Mouse (Mus musculus): ENCODE data around the gene Zfx.

The Zfx gene

DNA sequence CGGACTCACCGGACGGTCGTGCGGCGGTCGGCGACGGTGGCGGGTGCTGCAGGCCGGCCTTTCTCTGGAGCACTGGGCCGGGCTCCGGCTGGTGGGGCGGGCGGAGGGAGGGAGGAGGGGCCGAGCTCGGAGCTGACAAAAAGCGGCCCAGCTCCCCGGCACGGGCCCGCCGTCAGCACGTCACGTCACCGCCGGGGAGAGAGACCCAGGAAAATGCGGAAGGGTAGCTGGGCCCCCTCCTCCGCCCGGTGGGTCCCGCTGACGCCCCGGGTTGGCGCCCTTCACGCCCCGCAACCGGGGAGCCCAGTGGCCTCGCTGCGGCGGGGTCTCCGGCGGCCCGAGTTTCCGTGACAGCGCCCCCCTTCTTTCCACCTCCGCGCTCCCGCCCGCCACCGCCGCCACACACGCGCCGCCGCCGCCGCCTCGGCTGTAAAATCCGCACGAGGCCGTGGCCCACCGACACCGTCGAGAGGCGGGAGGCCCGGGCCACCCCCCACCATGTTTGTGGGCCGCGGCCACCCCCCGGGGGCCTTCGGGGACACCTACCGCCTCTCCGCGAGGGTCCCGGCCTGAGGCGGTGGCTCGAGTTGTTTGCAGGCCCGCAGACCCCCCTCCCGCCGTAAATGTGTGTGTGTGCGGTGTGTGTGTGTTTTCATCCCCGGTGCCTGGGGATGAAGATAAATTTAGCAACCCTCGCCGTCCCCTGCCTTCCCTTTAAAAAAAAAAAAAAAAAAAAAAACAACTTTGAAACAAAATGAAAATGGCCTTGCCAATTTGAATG, at the start of gene Zfx:
TSS of gene Zfx (minus strand) at position 644 of the 781 bp plus-strand sequence.
- in situ Hi-C loops (cut with MboI; ENCODE audit: unreplicated experiment in 2 of 2), result no loop called here

DNA sequence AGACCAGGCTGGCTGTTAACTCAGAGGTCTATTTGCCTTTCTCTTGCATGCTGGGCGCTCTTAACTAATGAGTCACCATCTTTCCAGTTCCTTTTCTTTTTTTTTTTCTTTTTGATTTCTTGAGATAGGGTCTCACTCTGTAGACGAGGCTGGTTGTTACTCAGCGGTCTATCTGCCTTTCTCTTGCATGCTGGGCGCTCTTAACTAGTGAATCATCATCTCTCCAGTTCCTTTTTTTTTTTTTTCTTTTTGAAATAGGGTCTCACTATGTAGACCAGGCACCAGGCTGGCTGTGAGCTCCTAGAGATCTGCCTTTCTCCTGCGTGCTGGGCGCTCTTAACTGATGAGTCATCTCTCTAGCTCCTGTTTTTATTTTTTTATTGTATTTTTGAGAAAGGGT, 45.8 kb upstream of the Zfx start:
- in situ Hi-C loops (cut with MboI; ENCODE audit: unreplicated experiment in 2 of 2), result no loop called here

DNA sequence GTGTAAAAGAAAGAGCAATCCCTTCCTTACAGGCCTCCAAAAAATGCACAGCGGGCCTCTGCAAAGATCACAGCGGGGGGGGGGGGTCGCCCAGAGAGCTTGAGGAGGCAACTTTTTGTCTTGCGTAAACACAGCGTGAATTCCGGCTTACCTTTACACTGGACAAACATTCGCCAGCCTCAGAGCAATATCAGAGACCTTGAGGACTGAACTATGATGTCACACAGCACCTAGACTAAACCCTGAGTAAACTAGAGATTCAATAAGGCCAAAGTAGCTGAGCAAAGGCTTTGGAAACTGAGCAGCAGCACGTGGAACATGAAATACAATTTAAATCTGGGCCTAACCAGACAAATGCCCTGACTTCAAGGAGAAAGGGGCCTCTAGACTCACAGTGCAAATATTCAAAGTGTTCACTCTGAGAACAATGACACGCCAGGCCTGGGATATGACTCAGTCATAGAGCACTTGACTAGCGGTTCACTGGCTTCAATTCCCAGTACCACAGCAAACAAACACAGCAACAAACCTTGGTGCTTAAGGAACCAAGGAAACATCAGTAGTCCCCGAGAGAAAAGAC, 28.8 kb upstream of the Zfx start:
- in situ Hi-C loops (cut with MboI; ENCODE audit: unreplicated experiment in 2 of 2), result no loop called here

DNA sequence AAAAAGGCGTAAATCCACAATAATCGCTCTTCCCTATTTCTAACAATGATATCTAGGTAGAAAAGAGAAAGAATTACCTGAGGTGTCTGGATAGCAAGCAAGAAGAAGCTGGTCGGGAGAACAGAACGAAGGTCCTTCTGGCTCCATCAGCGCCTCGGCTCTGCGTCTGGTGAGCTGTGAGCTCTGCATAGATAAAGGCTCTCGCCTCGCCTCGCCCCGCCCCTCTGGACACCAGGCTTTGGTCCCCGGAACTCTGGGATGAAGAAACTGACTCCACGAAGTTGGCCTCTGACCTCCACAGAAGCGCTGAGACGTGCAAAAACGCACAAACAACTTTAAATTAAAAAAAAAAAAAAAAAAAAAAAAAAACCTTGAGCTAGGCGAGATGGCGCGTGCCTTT, 27.0 kb upstream of the Zfx start:
- in situ Hi-C loops (cut with MboI; ENCODE audit: unreplicated experiment in 2 of 2), result no loop called here

DNA sequence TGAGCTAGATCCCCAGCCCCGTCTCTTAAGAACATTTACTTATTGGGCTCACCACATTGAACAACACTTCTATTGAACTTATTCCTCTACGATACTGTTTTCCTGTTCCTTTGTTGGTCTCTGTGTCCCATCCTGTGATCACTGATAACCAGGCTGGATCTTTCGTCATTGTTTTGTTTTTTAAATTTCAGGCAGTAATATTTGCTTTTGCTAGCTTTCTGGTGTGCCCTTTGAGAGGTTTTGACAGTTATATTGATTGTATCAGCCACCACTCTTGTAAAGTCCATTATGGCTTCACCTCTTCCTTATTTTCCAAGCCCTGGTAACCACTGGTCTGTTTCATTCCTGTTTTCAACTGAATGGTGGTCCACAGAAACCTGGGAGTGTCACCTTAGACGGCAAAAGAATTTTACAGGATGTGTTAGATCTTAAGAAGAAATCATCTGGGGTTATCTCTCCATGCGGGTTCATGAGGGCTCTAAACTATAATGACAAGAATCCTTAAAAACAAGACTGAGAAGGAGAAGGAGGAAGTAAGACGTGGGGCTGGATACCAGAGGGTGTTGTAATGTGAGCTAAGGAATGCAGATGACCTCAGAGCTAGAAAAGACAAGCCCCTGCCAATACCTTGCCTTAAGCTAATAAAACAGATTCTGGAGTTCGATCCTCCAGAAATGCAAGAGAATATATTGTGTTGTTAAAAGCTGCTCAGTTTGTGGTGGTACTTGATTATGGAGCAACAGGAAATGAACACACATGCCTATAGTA, 18.7 kb upstream of the Zfx start:
- in situ Hi-C loops (cut with MboI; ENCODE audit: unreplicated experiment in 2 of 2), result no loop called here

DNA sequence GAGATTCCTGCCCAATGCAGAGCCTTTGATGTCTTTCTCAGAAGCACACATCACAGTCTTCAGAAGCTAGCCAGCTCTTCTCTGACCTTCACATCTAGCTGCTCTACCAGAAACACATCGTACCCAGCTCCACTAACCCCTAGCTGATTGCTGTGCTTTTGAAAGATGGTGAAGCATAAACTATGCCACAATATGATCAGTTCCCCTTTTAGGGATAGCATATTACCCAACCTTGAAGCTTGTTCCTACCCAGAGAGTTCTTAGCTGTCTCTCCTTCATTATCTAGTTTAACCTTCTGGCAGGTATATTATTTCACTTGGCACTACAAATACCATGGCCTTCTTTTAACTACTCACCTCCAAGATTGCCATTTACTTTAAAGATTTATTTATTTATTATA, 16.6 kb upstream of the Zfx start:
- in situ Hi-C loops (cut with MboI; ENCODE audit: unreplicated experiment in 2 of 2), result no loop called here

DNA sequence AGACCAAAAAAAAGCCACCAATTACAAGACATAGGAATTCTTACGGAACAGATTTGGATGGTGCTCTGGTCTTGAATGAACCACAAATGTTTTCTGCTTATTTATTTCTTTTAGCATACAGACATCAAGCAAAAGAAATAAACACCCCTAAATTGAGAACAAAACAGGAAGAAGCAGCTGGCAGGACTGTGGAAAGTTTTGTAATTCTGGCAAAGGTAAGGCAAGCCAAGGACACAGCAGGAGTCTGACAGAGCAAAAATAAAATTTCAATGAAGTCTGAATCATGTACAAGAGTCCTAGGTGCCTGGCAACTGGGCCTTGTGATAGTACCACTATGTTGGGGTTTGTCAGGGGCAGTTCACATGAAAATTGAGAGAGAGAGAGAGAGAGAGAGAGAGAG, 14.8 kb upstream of the Zfx start:
- in situ Hi-C loops (cut with MboI; ENCODE audit: unreplicated experiment in 2 of 2), result no loop called here

DNA sequence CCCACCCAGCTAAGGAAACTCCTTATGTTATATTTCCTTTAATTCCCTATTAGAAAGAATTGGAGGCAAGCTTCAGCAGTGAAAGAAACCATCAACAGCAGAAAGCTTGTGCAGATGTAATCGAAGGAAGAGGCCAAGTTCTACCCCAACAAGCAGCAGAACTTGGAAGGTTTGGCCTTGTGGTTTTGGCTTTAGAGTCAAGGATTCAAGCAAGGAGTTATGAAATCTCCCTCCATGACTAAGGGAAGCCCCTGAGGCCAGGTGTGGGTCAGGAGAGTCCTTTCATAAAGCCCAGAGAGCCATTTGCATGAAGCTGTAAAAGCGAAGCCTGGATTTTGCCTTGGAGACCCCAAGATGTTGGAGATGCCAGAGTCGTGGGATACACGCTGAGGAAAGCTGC, 11.6 kb upstream of the Zfx start:
- in situ Hi-C loops (cut with MboI; ENCODE audit: unreplicated experiment in 2 of 2), result no loop called here

DNA sequence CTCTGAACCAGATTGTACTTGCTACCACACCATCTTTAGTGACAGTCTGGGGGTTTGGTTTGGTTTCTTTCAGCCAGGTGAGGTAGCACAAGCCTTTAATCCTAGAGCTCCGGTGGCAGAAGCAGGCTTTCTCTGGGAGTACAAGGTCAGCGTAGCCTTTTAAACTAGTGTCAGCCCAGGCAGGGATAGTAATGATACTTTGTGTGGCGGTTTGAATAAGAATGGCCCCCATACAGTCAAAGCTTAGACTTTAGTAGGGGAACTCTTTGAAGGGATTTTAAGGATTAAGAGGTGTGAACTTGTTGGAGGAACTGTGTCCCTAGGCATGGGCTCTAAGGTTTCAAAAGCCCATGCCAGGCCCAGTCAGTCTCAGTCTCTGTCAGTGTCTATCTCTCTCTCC, 10.0 kb upstream of the Zfx start:
- in situ Hi-C loops (cut with MboI; ENCODE audit: unreplicated experiment in 2 of 2), result no loop called here

DNA sequence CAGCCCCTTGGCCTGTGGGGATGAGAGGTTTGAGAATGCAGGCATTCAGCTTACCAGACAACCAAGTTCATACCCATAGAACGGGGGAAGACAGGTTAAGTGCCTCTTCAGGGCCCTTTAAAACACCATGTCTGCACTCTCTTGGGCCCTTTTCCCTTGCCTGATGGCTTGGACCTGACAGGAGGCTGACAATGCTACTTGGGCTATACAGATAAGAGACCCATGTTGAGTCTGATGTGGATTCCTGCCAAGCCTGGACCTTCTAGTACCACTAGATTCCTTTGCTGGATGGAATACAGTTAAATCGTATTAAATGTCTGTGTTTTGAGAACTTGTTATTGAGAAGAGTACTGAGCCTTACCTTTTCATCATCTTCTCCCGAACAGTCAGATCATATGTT, 8.7 kb upstream of the Zfx start:
- in situ Hi-C loops (cut with MboI; ENCODE audit: unreplicated experiment in 2 of 2), result no loop called here

DNA sequence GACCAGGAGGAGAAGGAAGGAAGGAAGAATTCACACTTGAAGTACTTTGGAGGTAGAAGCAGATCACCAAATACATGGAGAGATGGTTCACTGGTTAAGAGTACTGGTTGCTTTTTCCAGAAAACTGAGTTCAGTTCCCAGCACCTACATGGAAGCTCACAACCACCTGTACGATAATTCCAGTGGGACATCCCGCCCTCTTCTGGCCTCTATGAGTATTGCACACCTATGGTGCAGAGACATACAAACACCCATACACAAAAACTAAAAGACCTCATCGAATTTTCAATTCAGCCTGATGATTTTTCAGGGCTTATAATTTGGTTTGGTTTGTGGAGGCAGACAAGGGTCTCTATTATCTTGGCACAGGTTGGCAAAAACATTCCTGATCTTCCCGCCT, 6.2 kb upstream of the Zfx start:
- in situ Hi-C loops (cut with MboI; ENCODE audit: unreplicated experiment in 2 of 2), result loop anchor here in 1 of 2 experiments (5.0 kb wide), 1 partner anchor 43 kb away; no protein-coding TSS in a partner anchor

DNA sequence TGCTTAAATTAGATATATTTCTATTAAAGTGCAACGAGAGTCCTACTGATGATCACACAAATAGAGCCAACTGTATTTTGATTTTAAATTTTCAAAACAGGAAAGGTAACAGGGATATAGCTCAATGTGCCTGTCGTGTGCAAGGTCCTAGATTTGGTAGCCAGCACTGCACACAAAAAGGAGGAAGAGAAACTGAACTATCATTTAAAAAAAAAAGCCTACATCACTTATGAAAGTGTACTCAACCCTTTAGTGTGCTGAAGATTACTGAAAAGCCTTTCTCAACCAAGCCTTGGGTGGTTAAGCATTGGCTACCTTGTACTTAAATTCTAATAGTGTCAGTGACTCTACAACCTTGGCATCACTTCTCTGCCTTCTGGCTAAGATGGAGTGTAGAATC, 2.4 kb upstream of the Zfx start:
- in situ Hi-C loops (cut with MboI; ENCODE audit: unreplicated experiment in 2 of 2), result loop anchor here in 1 of 2 experiments (5.0 kb wide), 1 partner anchor 46 kb away; no protein-coding TSS in a partner anchor

DNA sequence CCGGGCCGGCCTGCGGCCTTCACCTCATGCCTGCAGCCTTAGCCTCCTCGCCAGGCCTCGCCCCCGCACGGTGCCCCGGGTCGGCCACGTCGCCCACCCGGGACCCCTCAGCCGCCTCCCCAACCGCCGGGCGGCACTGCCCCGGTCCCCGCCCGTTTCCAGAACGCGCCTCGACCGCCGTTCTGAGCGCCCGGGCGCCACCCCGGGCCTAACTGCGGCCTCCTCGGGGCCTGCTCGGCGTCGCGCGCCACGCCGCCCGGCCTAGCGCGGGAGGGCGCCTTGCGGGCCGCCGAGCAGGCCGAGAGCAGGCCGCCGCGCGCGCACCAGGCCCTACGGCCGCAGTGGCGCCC, 818 bp downstream of the Zfx start:
- in situ Hi-C loops (cut with MboI; ENCODE audit: unreplicated experiment in 2 of 2), result no loop called here

DNA sequence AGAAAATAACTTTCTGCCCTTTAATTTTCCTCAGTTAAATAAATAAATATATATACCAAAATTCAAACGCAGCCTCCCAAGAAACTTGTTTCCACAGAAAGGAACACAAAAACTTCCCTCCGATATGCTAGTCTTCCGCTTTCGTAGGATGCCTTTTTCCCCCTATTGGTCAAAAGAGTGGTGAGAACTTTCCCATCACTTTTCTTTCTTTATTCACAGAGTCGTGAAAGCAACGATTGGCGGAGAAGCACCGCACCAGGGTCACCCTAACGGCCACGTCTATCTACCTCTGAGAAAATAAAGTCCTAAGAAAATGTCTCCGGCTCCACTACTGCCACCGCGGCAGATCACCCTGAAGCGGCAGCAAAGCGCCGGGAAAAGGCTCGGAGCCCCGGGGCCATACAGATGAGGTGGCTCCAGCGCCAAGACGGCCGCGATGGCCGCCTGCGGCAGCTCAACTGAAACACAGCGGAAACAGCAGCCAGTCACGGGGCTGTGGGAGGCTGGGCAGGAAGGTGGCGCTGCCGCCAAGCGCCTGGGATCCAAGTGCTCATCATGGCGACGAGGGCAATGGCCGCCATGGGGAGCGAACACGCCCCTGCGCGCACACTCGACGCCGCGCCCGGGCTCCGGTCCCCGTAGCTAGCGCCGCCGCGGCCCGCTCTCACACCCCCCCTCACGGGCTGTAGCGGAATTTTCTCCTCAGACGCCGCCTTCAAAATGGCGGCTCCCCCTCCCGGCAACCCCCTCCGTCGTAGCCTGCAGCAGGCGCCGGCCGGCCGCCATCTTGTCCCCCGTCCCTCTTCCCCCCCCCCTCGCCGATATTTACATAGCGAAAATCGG, 1.4 kb downstream of the Zfx start:
- in situ Hi-C loops (cut with MboI; ENCODE audit: unreplicated experiment in 2 of 2), result no loop called here

DNA sequence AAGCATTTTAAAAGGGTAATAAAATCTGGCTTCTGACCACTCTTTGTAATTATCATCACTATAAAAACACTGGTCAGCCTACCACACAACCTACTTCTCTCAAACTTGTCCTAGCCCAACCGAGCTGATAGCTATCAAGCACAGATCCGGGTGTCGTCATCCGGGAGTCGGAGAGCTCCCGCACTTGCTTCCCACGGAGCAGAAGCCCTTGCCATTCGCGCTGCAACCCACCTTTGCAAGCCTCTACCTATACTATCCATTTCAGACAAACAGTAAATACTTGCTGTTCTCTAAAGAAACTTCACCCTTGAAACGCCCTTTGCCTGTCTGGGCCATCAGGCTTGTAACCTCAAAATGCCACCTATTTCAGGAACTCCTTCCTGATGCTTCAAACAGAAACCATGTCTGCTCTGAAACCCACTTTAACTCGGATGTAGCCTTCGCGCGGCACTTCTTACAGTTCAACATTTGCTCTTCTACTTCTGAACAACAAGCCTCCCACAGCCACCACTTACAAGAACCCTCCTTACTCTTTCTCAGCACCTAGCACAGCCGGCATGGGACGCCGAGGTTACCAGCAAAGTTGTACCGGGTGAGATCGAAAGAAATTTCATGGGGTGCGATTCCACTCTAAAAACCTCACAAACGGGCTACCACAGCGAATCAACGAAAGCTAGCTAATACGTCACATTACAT, 2.2 kb downstream of the Zfx start:
- in situ Hi-C loops (cut with MboI; ENCODE audit: unreplicated experiment in 2 of 2), result no loop called here

DNA sequence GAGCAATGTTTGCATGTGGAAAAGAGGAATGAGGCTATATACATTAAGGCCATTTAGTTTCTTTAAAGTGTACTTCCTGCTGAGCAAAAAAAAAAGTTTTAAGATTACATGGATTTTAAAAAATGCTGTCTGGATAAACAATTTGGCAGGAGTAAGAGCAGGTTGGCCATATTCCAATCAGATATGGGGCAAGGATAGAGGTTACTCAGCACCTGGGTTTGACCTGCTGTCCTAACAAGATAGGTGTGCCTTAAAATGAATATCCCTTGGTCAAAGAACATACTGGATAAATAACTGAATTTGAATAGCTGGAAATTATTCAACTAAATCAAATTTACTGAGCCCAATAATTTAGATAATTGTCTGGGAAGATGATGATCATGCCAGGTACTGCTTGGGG, 5.2 kb downstream of the Zfx start:
- in situ Hi-C loops (cut with MboI; ENCODE audit: unreplicated experiment in 2 of 2), result loop anchor here in 1 of 2 experiments (10.0 kb wide), 1 partner anchor 56 kb away; no protein-coding TSS in a partner anchor

DNA sequence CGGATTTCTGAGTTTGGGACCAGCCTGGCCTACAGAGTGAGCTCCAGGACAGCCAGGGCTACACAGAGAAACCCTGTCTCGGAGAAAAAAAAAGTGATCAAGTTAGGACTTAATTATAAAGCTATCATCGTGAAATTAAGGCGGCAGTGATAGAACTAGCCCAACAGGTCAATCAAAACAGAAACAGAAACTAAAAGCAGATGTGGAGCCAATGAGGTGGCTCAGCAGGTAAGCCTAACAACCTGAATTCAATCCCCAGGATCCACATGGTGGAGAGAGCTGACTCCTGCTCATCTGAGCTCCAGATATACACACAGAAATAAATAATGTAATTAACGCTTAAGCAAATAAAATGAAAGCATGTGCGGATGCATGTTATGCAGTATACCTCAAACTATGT, 7.6 kb downstream of the Zfx start:
- in situ Hi-C loops (cut with MboI; ENCODE audit: unreplicated experiment in 2 of 2), result loop anchor here in 1 of 2 experiments (10.0 kb wide), 1 partner anchor 59 kb away; no protein-coding TSS in a partner anchor

DNA sequence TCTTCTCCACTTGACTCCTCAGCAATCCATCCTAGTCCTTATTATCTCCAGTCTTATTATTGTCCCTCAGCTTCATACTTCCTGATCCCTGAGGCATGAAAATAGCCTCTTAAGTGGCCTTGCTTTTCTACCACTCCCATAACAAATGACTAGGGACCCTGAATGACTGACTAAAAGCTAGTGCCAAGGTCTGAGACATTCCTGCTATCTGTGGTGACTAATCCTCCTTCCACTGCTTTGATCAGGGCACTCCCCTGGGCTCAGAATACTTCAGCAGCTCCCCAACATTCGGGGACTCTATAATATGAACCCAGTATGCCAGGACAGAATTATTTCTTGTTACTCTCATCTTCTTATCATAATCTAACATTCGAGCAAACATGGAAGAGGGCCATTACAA, 17.5 kb downstream of the Zfx start:
- in situ Hi-C loops (cut with MboI; ENCODE audit: unreplicated experiment in 2 of 2), result no loop called here

DNA sequence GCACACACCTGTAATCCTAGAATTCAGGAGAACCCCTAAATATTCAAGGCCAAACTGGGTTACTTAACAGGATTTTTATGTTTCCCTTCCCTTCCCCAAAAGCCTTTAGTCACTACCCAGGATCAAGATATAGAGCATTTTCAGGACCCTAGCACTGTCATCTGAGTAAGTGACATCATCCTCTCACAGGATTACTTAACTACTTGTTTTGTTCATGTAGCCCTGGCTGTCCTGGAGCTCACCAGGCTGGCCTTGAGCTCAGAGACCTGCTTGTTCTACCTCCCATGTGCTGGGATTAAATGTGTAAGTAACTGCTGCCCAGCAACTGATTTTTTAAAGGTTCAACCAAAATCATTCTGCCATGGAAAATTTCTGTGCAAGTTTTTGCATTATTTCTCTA, 20.6 kb downstream of the Zfx start:
- in situ Hi-C loops (cut with MboI; ENCODE audit: unreplicated experiment in 2 of 2), result no loop called here

DNA sequence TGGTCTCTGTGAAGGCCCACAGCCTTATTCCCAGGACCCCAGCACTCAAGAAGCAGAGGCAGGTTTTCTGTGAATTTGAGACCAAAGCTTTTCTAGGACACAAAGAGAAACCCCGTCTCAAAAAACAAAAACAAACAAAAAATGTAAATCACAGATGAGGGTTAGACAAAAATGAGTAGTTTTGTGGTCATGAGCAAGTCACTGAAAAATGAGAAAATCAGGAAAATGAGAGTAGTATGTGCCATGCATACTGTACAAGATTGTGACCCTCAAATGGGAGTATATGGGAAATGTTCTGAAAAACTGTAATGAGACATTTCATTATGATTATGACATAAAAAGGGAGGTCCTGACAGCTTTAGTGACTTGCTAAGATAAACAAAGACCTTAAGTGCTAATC, 22.9 kb downstream of the Zfx start:
- in situ Hi-C loops (cut with MboI; ENCODE audit: unreplicated experiment in 2 of 2), result no loop called here
